ENCODE assay signal across 8 mouse cellular contexts in the genomic region with DNA sequence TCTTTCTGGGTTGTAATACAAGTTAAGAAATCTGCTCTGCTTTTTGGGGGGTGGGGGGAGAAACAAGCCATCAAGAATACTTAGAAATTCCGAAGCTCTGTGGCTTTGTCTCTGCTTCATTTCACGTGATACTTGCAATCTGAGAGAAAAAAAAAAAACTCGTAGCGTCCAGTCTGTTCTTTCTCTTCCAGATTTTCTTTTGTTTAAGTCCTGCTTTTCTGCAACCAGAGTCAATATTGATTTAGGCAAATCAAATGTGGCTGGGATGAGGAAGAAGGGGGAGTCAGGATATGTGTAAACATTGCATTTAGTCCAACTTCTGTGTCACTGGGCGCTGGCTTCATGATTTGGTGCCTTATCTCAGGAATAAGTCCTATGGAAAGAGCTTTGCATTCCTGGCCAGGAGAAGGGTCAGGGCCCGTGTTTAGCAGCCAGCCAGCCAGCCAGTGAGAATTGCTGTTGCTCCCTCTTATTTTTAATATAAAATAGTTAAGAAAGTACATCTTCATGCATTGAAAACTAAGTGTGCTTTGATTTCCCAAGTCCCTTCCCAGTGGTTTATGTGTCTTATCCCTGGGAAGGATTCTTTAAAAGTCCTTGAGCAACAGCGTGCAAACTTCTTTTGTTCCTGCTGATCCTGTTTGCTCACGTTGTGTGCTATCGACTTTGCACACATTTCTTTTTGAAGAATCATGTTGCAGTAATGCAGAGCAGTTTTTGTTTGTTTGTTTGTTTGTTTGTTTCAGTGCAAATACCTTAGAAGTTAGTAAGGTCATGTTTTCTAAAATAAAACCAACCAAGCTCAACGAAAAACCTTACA.
DNase-seq lines count a peak whose midpoint lies in the region; ATAC-seq and TF ChIP-seq lines count a peak whose summit lies in the region.

No protein-coding gene starts in this region.

- H3K4me2 ChIP-seq in heart, embryonic 11.5 days = peak overlapping the region; percentile 70
- peak overlapping the region; percentile 59 for H3K4me2 ChIP-seq in kidney, embryonic 15.5 days
- H3K4me2 ChIP-seq in lung, postnatal 0 days (replicated peaks; ENCODE audit: low read depth, low read length) = peak overlapping the region; percentile 71

- peak overlapping the region; percentile 99 for H3K27ac ChIP-seq in heart, embryonic 11.5 days (ENCODE audit: low read depth, low read length)
- peak overlapping the region; percentile 95 for H3K27ac ChIP-seq in kidney, embryonic 15.5 days
- H3K27ac ChIP-seq in lung, postnatal 0 days (ENCODE audit: low read length) = peak overlapping the region; percentile 86

- no peaks in the 10 kb centered on the region for H3K36me3 ChIP-seq in heart, embryonic 11.5 days (ENCODE audit: control insufficient read depth, insufficient read depth, low read length)
- H3K36me3 ChIP-seq in kidney, embryonic 15.5 days = 0 out of 2 replicates have a peak, but pooled peaks cover 5% of the 10 kb centered on the region
- no peaks in the 10 kb centered on the region for H3K36me3 ChIP-seq in lung, postnatal 0 days (ENCODE audit: insufficient read depth, low read length)

- peak overlapping the region; percentile 57 for H3K4me3 ChIP-seq in heart, embryonic 11.5 days (ENCODE audit: low read depth, low read length)
- peak overlapping the region; percentile 55 for H3K4me3 ChIP-seq in kidney, embryonic 15.5 days (replicated peaks)
- H3K4me3 ChIP-seq in lung, postnatal 0 days (ENCODE audit: low read depth, low read length) = peak overlapping the region; percentile 39

- no peak for TF ChIP-seq CTCF in lung, postnatal 0 days (IDR thresholded peaks at IDR 0.05)

- peak; percentile 40 for DNase-seq in Muller cell, postnatal 12 days (ENCODE audit: inconsistent ontology term)
- DNase-seq in embryo, embryonic 10 days (ENCODE audit: low spot score) = peak; percentile 65
- DNase-seq in lung, postnatal 0 days (ENCODE audit: low spot score) = peak; percentile 74
- peak; percentile 28 for DNase-seq in ovary, postnatal 14 days (ENCODE audit: low spot score)
- DNase-seq in spleen, adult 18-20 months = no peak
- DNase-seq in thymus, postnatal 10 days (ENCODE audit: low spot score in 2 of 2) = no peak

- H3K27me3 ChIP-seq in heart, embryonic 11.5 days (ENCODE audit: control insufficient read depth, insufficient read depth, low read length) = no peaks in the 10 kb centered on the region
- H3K27me3 ChIP-seq in kidney, embryonic 15.5 days = no peaks in the 10 kb centered on the region
- no peaks in the 10 kb centered on the region for H3K27me3 ChIP-seq in lung, postnatal 0 days (replicated peaks; ENCODE audit: insufficient read depth, low read length)

- peaks cover 2% of the 10 kb centered on the region; the same call in 1 of the 2 replicates for H3K4me1 ChIP-seq in heart, embryonic 11.5 days (ENCODE audit: control insufficient read depth, insufficient read depth, low read length)
- H3K4me1 ChIP-seq in kidney, embryonic 15.5 days = 0 out of 2 replicates have a peak, but pooled peaks cover 6% of the 10 kb centered on the region
- no peaks in the 10 kb centered on the region for H3K4me1 ChIP-seq in lung, postnatal 0 days (ENCODE audit: insufficient read depth, low read depth, low read length)

- ATAC-seq in heart, embryonic 11.5 days (replicated peaks; ENCODE audit: insufficient number of reproducible peaks, low FRiP score, low TSS enrichment) = peak; percentile 49; the same call in 1 of the 2 replicates
- peak; percentile 65 for ATAC-seq in kidney, embryonic 15.5 days (replicated peaks; ENCODE audit: low FRiP score)
- ATAC-seq in lung, postnatal 0 days = peak; percentile 70

- H3K9me3 ChIP-seq in heart, embryonic 11.5 days (replicated peaks; ENCODE audit: control insufficient read depth, low read length) = no peaks in the 10 kb centered on the region
- no peaks in the 10 kb centered on the region for H3K9me3 ChIP-seq in kidney, embryonic 15.5 days (replicated peaks)
- H3K9me3 ChIP-seq in lung, postnatal 0 days (ENCODE audit: low read length) = no peaks in the 10 kb centered on the region

- TF ChIP-seq EP300 in lung, postnatal 0 days (IDR thresholded peaks at IDR 0.05) = peak; percentile 52; the same call in 1 of the 2 replicates

- WGBS in heart, embryonic 11.5 days (ENCODE audit: insufficient replicate concordance) = 18% methylated on average over 10 of the region's 10 CpGs
- WGBS in kidney, embryonic 15.5 days = 6% methylated on average over 10 of the region's 10 CpGs
- 5% methylated on average over 10 of the region's 10 CpGs for WGBS in lung, postnatal 0 days

- peak overlapping the region; percentile 83 for H3K9ac ChIP-seq in heart, embryonic 11.5 days (ENCODE audit: low read depth, low read length)
- peak overlapping the region; percentile 50 for H3K9ac ChIP-seq in kidney, embryonic 15.5 days
- H3K9ac ChIP-seq in lung, postnatal 0 days (replicated peaks; ENCODE audit: low read depth) = peak overlapping the region; percentile 51

Comparison
In these comparisons a context has a peak if more than half of its experiments do, and no peak if none do; other contexts are left out.
1. DNase-seq: peak in Muller cell, postnatal 12 days (single experiment), embryo, embryonic 10 days (single experiment), lung, postnatal 0 days (single experiment) and ovary, postnatal 14 days (single experiment); none in spleen, adult 18-20 months (0 of 2) and thymus, postnatal 10 days (0 of 2).
2. Peak in every context shown above with its lines, with median percentiles within 50 percentile points of each other: ATAC-seq, H3K27ac ChIP-seq, H3K4me2 ChIP-seq, H3K4me3 ChIP-seq and H3K9ac ChIP-seq.